Mouse (Mus musculus) erythroblast, embryonic 14.5 days (primary cell): ENCODE results near the gene Atp8b4.

ENCODE experiments used
- GATA1 ChIP-seq: IDR thresholded peaks from 2 replicates; pipeline ENCODE4 v1.6.1; 2012; ENCODE audit warnings: low read length, inconsistent platforms, mixed read lengths
- TAL1 ChIP-seq: IDR thresholded peaks from 3 replicates; pipeline ENCODE4 v1.6.1; 2012; ENCODE audit warnings: low read length, inconsistent platforms, mixed read lengths

- TF ChIP-seq TAL1 (no peak), GATA1 (no peak)
These were observed 182.4 kb downstream of the Atp8b4 start for GRCm38 (mm10) chr2:126318071-126318470.
